Mouse (Mus musculus) macrophage (primary cell): ENCODE results near the gene Polr2c. TPM values are rescaled to one million over a fixed set of nuclear protein-coding genes. Genes with fewer than 3 reads are reported as not detected.

Experiments used
- H3K27ac ChIP-seq: fragments of 350-480 bp; formaldehyde crosslinking; 2 replicates; pipeline ENCODE4 v1.9.0; 2021
- H3K36me3 ChIP-seq: fragments of 350-480 bp; formaldehyde crosslinking; 2 replicates; pipeline ENCODE4 v1.9.0; 2021; ENCODE audit errors: inconsistent target
- H3K4me3 ChIP-seq: fragments of 350-480 bp; formaldehyde crosslinking; 2 replicates; pipeline ENCODE4 v1.9.0; 2021; ENCODE audit errors: inconsistent target
- H3K79me2 ChIP-seq: fragments of 350-480 bp; formaldehyde crosslinking; 2 replicates; pipeline ENCODE4 v1.9.0; 2021; ENCODE audit errors: inconsistent target
- WGBS: methylation state at CpG from one replicate; pipeline ENCODE4 v1.1.7; 2026; ENCODE audit warnings: inconsistent platforms; ENCODE audit not compliant: missing documents; 5-methylcytosine and 5-hydroxymethylcytosine counted together
- polyA plus RNA-seq: library from polyadenylated mRNA; stranded (reverse); fragments of 250-400 nt; gene quantifications from 3 replicates; pipeline ENCODE4 v1.2.4, GENCODE M21; 2018; ENCODE audit warnings: inconsistent platforms
- total RNA-seq, 78 experiments: library from RNA; depleted of rRNA; stranded (reverse); fragments of 250-400 nt; gene quantifications; 1 replicate in 9 of 78; 2 replicates in 24 of 78; 3 replicates in 43 of 78; 4 replicates in 2 of 78; pipeline ENCODE4 v1.2.4; 2018; ENCODE audit warnings: inconsistent platforms in 56 of 78

Gene Polr2c
- total RNA-seq (2018; cell fraction: chromatin; rRNA removed) = 10 to 100 TPM; 10.8 to 56.3 (median 42.2) TPM
- 10 to 100 TPM; 26.0 to 47.5 (median 33.0) TPM for total RNA-seq (2018; cell fraction: cytosol; rRNA removed)
- 10 to 100 TPM; 14.1 to 45.9 (median 30.7) TPM for total RNA-seq (2018; cell fraction: nucleus; rRNA removed)
- 23.3 to 33.5 TPM (median 24.0 TPM) in 3 replicates for polyA plus RNA-seq

DNA sequence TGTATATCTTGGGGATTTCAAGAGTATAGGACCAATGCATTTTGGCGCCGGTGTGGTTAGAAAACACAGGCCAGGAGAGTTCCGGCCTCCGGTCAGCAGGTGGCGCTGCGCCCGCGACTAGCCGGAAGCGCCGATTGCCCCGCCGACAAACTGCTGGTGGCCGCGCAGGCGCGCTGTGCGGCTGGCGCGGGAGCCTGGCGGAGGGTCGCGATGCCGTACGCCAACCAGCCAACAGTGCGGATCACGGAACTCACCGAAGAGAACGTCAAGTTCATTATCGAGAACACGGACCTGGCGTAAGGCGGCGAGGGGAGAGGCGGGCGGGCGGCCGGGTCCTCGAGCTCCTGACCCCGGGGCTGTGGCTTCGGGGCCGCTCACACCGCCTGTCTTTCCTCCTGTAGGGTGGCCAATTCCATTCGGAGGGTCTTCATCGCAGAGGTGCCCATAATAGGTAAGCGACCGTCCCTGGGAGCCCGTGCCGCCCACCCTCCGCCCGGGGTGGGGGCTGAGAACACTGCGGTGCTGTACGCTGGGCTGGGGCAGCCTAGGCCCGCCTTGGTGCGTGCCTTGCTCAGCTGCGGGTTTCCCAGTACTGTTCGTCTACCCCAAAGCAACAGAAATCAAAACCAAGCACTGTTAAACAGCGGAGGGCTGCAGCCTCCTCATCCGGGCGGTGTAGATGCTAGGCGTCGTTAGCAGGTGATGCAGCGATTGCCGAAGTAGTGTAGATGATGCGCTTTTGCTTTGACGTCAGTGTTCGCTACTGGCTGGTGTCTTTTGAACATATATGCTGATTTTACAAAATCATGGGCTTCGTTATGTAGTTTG lies at the start of gene Polr2c:
Gene Polr2c (plus strand): TSS at position 105 of the 828 bp plus-strand sequence.
- peak within 1 kb of the TSS; percentile 73 for H3K4me3 ChIP-seq
- H3K36me3 ChIP-seq = peaks cover 31% of the 10 kb centered on the region
- WGBS = under 1% methylated on average over 68 of the region's 68 CpGs
- peak within 1 kb of the TSS; percentile 8; the same call in 1 of the 2 replicates for H3K27ac ChIP-seq
- H3K79me2 ChIP-seq = peaks cover 30% of the 10 kb centered on the region

DNA sequence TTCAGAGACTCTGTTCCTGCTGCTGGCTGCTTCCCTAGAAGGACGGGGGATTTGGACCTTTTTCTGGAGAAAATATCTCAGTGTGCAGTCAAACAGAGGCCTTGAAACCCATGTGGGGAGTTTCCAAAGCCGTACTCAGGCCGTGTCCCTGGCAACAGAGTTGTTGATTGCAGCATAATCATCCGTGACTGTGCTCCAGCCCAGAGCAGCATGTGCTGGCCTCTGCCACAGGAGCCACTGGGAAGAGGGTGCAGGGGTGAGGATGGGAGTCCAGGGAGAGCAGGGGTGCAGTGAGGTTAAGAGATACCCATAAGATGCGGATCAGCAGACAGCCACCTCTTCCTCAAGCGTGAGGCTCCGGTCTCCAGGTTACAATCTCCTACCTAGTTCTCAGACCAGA lies 49.7 kb upstream of the Polr2c start:
- Histone ChIP-seq H3K4me3 (no peak overlapping the region), H3K79me2 (no peaks in the 10 kb centered on the region), H3K27ac (no peak overlapping the region), H3K36me3 (no peaks in the 10 kb centered on the region)
- WGBS = 95% methylated on average over 7 of the region's 7 CpGs

DNA sequence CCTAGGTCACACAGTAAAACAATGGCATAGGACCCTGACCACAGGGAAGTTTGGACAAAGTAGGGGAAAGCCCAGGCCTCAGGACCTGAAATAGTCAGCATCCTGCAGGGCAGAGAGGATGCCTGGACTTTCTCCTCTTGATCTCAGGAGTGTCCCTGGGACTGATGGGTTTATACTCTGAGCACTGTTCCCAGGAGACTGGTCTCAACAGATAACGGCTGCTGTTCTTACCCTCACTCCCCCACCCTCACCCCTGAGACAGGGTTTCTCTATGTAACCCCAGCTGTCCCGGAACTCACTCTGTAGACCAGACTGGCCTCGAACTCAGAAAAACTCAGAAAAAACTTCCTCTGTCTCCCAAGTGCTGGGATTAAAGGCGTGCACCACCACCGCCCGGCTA lies 48.9 kb upstream of the Polr2c start:
- Histone ChIP-seq H3K36me3 (no peaks in the 10 kb centered on the region), H3K79me2 (no peaks in the 10 kb centered on the region), H3K27ac (no peak overlapping the region), H3K4me3 (no peak overlapping the region)
- 96% methylated on average over 6 of the region's 6 CpGs for WGBS

DNA sequence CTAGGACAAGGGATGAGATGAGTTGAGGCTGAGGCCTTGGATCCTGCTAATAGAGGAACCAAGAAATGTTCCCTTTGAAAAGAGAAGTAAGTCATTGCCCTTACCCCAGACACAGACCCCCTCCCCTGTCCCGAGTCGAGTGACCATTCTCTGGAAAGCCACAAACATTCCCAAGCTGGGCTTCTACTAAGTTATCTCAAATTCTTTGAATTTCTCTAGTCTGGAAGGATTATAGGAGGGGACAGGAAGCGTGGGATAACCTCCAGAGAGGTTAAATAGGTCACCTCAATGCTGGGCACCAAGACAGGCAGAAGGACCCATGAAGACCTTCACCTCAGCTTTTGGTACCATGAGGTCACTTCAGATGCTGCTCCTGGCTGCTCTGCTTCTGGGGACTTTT lies 47.1 kb upstream of the Polr2c start, which contains the start of gene Ccl17:
Gene Ccl17 (plus strand): TSS at position 301 of the 400 bp plus-strand sequence.
- Histone ChIP-seq H3K79me2 (no peaks in the 10 kb centered on the region), H3K36me3 (no peaks in the 10 kb centered on the region), H3K27ac (no peak within 1 kb of the TSS), H3K4me3 (no peak within 1 kb of the TSS)
- 55% methylated on average over 3 of the region's 3 CpGs for WGBS

DNA sequence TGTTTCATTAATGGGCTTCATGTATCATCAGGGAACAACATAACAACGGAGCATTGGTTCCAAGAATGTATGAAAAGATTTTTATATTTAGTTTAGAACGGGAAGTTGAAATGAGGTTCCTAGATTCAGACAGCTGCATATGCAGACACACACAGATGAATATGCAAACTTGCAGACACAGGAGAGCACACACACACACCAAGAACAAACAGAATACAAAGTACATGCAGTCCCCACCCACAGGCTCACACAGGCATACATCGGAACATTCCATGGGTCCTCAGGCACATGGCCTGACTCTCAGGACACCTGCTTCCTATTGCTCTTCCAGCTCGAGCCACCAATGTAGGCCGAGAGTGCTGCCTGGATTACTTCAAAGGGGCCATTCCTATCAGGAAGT lies 46.4 kb upstream of the Polr2c start:
- Histone ChIP-seq H3K79me2 (no peaks in the 10 kb centered on the region), H3K4me3 (no peak overlapping the region)
- 98% methylated on average over 5 of the region's 5 CpGs for WGBS

DNA sequence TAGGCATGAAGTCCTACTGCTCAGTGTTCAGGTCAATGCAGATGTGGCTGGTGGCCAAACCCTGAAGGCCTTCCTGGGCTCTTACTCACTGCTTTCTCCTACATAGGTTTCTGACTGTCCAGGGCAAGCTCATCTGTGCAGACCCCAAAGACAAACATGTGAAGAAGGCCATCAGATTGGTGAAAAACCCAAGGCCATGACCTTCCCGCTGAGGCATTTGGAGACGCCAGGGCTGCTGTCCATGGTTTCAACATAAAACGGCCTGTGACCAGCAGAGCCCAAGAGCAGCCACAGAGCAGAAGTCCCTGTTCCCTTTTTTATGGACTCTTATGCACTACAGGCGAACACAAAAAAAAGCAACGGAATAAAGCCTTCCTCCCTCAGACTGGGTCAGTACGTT lies 45.6 kb upstream of the Polr2c start:
- 11% methylated on average over 6 of the region's 6 CpGs for WGBS
- Histone ChIP-seq H3K79me2 (no peaks in the 10 kb centered on the region), H3K27ac (no peak overlapping the region), H3K36me3 (no peaks in the 10 kb centered on the region), H3K4me3 (no peak overlapping the region)

More for the DNA sequence above, 46.4 kb upstream of the Polr2c start:
- H3K27ac ChIP-seq = no peak overlapping the region
- no peaks in the 10 kb centered on the region for H3K36me3 ChIP-seq

DNA sequence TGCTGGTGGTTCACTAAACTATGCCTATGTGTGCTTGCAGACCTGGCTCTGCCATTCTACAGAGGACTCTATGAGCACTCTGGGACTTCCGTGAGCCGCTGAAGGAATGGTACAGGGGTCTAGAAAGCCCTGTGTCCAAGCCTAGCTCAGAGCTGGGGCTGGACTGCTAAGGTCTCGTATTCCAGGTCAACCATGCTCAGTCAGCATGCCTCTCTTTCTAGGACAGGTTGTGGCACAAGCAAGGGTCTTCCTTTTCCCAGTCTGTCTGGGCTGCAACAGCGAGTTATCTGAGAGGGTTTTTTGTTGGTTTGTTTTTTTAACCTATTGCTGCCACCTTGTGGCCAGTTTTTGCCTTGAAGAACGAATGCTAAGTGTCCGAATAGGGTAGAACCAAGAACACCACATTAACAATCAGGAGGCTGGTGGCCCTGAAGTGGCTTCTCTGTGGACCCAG lies 44.6 kb upstream of the Polr2c start:
- H3K4me3 ChIP-seq = no peak overlapping the region
- no peaks in the 10 kb centered on the region for H3K79me2 ChIP-seq
- H3K27ac ChIP-seq = no peak overlapping the region
- 39% methylated on average over 6 of the region's 6 CpGs for WGBS
- no peaks in the 10 kb centered on the region for H3K36me3 ChIP-seq

DNA sequence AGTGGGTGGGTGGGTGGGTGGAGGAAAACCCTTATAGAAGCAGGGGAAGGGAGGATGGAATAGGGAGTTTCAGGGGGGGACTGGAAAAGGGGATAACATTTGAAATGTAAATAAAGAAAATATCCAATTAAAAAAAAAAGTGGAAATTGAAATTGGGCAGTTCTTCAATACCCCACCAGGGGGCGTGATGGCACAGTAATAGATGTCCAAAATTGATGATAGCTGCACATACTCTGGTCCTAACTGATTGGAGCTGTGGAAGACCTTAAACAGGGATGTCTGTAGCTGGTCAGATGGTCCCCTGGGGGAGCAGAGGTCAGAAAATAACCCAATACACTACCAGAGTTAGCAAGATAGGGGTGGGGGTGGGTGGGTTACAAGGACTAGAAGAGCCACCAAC lies 42.7 kb upstream of the Polr2c start:
- no peaks in the 10 kb centered on the region for H3K36me3 ChIP-seq
- 0% methylated on average over 1 of the region's 1 CpGs for WGBS
- no peak overlapping the region for H3K4me3 ChIP-seq
- H3K79me2 ChIP-seq = no peaks in the 10 kb centered on the region
- no peak overlapping the region for H3K27ac ChIP-seq

DNA sequence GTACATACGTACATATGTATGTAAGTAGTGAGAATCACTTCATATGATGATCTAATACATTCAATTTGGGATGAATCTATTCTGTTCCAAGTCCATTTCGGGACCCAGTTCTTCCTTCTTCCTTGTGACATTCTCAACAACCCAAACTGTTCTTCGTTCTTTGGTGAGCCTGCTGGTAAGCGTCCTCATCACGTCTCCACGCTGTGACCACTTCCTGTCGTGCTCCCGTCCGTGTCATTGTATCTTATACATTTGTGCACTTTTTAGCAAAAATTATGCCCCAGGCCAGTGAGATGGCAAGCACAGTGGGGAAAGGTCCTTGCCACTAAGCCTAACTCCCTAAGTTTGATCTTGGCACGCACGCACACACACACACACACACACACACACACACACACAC lies 39.3 kb upstream of the Polr2c start:
- H3K4me3 ChIP-seq = no peak overlapping the region
- peaks cover 18% of the 10 kb centered on the region; the same call in 1 of the 2 replicates for H3K36me3 ChIP-seq
- H3K79me2 ChIP-seq = no peaks in the 10 kb centered on the region
- WGBS = 49% methylated on average over 5 of the region's 11 CpGs
- no peak overlapping the region for H3K27ac ChIP-seq

DNA sequence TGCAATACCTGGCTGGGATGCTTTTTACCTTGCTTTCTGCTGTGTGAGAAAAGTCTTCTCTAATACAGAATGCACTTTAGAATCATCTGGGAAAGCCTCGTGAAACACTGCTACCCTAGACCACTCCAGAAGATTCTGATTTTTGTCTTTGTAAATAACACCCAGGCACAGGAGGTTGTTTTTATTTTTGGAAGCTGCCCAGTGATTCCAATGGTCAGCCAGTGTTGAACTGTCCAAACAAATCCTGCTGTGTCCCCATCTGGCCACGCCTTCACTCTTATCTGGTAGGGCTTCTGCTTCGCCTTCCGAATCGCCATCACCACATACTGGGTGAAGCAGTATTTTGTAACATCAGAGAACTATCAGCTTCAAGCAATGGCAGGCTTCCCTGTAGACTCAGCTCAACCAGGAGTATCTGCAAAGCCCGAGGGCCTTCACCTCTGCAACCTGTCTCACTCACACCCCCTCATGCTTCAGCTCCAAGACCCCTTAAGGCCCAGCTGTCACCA lies 37.5 kb upstream of the Polr2c start:
- Histone ChIP-seq H3K36me3 (peaks cover 29% of the 10 kb centered on the region), H3K79me2 (no peaks in the 10 kb centered on the region), H3K27ac (no peak overlapping the region), H3K4me3 (no peak overlapping the region)
- 93% methylated on average over 6 of the region's 6 CpGs for WGBS

DNA sequence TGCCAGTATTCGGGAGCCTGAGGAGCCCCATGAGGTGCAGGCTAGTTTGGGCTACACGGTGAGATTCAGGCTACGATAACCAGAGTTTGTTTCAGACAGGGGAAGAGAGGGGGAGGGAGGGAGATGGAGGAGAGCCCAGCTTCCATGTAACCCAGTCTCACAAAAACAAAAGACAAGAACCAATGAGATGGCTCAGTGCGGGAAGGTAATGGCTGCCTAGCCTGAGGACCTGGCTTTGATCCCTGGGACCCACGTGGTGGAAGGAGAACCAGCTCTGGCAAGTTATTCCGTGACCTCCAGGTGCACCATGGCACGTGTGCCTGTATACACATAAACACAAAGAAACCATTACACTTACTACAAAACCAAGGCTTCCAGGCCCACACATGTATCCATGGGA lies 36.7 kb upstream of the Polr2c start:
- no peaks in the 10 kb centered on the region for H3K79me2 ChIP-seq
- peaks cover 37% of the 10 kb centered on the region for H3K36me3 ChIP-seq
- WGBS = 96% methylated on average over 7 of the region's 7 CpGs
- no peak overlapping the region for H3K4me3 ChIP-seq
- H3K27ac ChIP-seq = no peak overlapping the region

DNA sequence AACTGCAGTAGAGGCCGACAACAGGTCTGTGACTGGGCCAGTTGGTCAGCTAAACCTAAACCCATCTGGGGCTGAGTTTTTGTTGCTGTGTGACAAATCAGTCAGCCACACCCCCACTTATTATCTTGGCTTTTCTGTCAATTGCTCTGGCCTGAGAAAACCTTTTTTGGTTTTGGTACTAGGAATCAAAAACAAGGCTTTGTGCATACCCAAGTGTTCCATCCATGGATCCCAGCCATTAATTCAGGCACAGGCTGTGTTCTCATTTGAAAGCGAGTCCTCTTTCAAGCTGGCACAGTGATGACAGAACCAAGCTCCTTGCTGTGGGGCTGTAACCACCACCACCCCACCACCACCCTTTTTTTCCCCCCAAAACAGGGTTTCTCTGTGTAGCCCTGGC lies 35.9 kb upstream of the Polr2c start:
- Histone ChIP-seq H3K79me2 (no peaks in the 10 kb centered on the region), H3K4me3 (no peak overlapping the region), H3K27ac (no peak overlapping the region), H3K36me3 (peaks cover 37% of the 10 kb centered on the region)
- WGBS = 96% methylated on average over 2 of the region's 2 CpGs

DNA sequence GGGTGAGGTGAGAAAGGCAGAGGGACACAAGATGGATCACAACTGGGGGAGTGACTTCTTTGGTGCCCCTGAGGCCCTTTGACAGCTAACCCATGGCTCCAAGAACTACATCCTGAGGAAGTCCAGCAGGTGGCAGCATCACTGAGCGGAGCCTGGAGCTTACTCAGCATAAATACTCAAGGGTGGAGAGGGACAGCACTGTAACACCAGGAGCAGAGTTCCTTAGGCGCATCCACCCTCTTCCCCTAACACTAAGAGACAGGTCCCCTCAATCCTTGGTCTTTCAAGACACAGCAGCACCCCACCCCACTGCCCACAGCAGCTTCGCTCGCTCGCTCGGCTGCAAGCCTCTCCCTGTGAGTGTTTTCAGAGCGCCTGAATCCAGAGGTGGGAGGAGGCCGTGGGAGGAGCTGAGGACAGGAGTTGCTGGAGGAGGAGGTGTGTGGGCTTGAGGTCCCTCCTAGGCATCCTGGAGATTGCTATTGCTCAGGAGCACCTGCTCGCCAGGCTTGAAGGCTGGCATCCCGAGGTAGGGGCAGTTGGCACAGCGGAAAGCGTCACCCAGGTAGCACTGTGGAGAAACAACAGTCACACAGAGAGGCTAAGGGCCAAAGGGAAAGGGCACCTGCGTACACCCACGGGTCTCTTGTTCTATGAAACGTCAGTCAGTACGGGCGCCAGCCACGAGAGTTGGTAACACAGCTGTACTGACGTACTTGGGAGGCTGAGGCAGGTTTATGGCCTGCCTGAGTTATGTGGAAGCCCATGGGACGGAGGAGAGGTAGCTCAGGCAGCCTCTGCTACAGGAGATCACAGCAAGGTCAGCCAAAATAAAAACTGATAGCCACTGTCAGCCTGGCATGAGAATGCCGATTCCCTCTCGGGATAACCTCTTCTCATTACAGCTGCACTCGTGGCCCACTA lies 34.4 kb upstream of the Polr2c start:
- WGBS = 91% methylated on average over 23 of the region's 23 CpGs
- H3K27ac ChIP-seq = no peak overlapping the region
- no peaks in the 10 kb centered on the region for H3K79me2 ChIP-seq
- no peak overlapping the region for H3K4me3 ChIP-seq
- H3K36me3 ChIP-seq = peaks cover 47% of the 10 kb centered on the region

DNA sequence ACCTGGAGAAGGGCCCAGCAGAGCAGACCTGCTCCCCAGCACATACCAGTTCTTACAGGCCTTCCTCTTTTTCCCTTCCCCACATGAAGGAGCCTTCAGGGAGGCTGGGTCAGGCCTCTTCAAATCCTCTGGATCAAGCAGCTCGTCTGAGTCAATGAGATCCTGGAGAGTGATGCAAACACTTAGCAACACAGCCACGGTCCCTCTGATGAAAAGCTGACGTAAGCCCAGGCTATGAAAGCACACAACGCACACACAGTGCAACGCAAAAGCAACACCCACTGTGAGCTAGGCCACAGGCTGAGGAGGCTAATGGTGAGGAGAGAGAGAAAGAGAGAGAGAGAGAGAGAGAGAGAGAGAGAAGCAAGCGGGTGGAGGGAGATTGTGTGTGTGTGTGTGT lies 32.1 kb upstream of the Polr2c start:
- WGBS = 85% methylated on average over 3 of the region's 6 CpGs
- no peaks in the 10 kb centered on the region for H3K79me2 ChIP-seq
- H3K4me3 ChIP-seq = no peak overlapping the region
- peaks cover 57% of the 10 kb centered on the region for H3K36me3 ChIP-seq
- no peak overlapping the region for H3K27ac ChIP-seq
